Mouse (Mus musculus): ENCODE data around the gene Zmat5. TPM values are rescaled to one million over a fixed set of nuclear protein-coding genes. Genes with fewer than 3 reads are reported as not detected.
"Not testable (repeated sequence)": the region's sequence is repeated elsewhere in the genome, so short reads cannot be mapped to it uniquely, and the experiment has no call there.

The Zmat5 gene
- polyA plus RNA-seq, 1 experiment from 2014 or later = 31.0 TPM

DNA sequence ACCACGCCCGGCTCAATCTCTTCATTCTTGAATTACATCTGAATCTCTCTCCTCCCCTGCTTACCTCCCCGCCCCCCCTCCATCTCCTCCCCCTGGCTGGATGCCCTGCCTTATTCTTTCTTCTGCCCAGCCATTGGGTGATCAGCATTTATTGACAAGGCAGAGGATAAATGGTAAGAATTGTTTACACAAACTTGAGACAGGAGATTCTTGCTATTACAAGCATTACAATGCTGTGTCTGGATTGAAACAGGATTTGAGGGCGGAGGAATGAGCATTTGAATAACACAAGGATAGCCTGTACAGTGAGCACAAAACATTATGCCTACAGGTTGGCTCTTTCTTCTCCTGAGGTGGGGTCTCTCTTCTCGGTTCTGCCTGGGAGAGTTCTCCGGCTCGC is 14.1 kb upstream of the Zmat5 start:
- DNase-seq = no peak
- Histone ChIP-seq H3K9ac (no peak overlapping the region), H3K27me3 (0 out of 2 replicates have a peak, but pooled peaks cover 3% of the 10 kb centered on the region), H3K36me3 (no peaks in the 10 kb centered on the region), H3K27ac (no peak overlapping the region), H3K4me2 (no peak overlapping the region), H3K9me3 (replicated peaks) (0 out of 2 replicates have a peak, but pooled peaks cover 4% of the 10 kb centered on the region), H3K4me1 (replicated peaks) (no peaks in the 10 kb centered on the region), H3K4me3 (replicated peaks) (no peak overlapping the region)
- no peak for ATAC-seq (ENCODE audit: low read depth)
- 87% methylated on average over 7 of the region's 7 CpGs for WGBS (ENCODE audit: insufficient replicate concordance)

DNA sequence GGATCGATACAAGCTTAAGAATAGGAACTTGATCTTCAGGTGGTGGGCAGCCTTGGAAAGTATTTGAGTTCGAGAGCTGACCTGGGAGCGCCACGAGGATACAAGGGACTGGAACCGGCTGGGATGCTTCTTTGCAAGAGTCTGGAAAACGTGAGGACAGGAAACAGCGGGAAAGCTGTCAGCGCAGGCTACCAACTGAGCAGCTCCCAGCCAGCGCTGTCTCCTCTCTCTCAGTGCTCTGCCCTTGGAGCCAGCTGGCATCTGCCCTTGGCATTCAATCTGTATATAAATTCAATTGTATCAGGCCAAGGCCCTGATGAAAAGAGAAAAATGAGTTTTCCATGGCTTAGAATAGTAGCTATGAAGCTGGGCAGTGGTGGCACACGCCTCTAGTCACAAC is 13.3 kb upstream of the Zmat5 start:
- Histone ChIP-seq H3K27ac (no peak overlapping the region), H3K9ac (no peak overlapping the region), H3K36me3 (no peaks in the 10 kb centered on the region), H3K4me3 (replicated peaks) (no peak overlapping the region), H3K4me1 (replicated peaks) (no peaks in the 10 kb centered on the region), H3K9me3 (replicated peaks) (0 out of 2 replicates have a peak, but pooled peaks cover 4% of the 10 kb centered on the region), H3K4me2 (no peak overlapping the region), H3K27me3 (0 out of 2 replicates have a peak, but pooled peaks cover 3% of the 10 kb centered on the region)
- 61% methylated on average over 10 of the region's 10 CpGs for WGBS (ENCODE audit: insufficient replicate concordance)
- DNase-seq = no peak
- no peak for ATAC-seq (ENCODE audit: low read depth)

DNA sequence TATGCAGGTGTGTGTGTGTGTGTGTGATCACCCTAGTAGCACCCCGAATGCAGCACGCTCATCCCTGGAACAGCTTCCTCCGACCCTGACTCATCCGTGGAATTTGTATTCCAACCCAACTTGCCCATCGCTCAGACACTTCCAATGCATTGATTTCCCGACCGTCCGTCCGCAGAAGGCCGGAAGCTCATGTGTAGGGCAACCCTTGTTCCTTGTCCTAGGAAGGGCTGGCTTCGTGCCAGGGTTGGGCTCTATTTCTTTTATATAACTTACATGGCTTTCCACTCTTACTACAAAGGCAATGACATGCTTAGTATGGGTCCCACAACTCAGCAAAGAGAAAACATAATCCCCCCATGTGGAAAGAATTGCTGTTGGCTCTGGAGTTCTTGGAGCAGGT is 12.3 kb upstream of the Zmat5 start:
- H3K4me1 ChIP-seq (replicated peaks) = no peaks in the 10 kb centered on the region
- no peak for DNase-seq
- no peak overlapping the region for H3K27ac ChIP-seq
- 0 out of 2 replicates have a peak, but pooled peaks cover 4% of the 10 kb centered on the region for H3K9me3 ChIP-seq (replicated peaks)
- H3K4me3 ChIP-seq (replicated peaks) = no peak overlapping the region
- WGBS (ENCODE audit: insufficient replicate concordance) = 86% methylated on average over 11 of the region's 11 CpGs
- no peak overlapping the region for H3K4me2 ChIP-seq
- ATAC-seq (ENCODE audit: low read depth) = no peak
- no peak overlapping the region for H3K9ac ChIP-seq
- 0 out of 2 replicates have a peak, but pooled peaks cover 3% of the 10 kb centered on the region for H3K27me3 ChIP-seq
- H3K36me3 ChIP-seq = no peaks in the 10 kb centered on the region

DNA sequence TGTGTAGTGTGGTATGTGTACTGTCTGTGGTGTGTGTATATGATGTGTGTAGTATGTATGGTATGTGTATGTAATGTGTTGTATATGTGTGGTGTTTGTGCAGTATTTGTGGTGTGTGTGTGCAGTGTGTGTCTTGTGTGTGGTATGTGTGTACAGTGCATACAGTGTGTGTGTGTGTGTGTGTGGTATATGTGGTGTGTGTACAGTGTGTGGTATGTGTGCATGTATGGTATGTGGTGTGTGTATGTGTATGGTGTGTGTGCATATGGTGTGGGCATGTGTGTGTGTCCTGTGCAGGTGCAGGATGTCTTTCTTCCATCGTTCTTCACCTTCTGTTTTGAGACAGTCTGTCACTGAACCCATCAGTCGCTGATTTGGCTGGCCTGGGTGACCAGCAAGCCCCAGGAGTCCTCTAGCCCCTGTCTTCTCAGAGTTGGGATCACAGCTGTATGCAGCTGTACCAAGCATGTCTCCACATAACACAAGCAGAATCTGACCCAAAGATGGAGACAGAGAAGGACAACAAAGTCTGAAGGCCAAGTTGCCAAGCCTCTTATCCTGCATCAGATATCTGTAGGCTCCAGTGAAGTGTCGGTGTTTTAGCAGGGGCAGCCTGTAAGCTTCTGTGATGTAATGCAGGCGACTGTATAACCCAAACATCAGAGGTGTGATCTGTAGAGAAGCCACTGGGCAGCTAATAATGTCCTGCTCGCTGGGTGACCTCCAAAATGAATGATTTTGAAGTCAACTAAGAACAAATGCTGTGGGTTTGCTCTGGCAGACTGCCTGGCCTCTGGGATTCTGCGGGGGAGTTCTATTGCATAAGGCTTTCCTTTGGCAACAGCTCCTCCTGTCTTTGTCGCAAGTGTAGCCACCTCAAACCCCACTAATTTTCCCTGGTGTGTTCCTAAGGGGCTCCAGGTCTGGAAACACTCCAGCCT is 7.2 kb upstream of the Zmat5 start:
- no peaks in the 10 kb centered on the region for H3K27me3 ChIP-seq
- no peak overlapping the region for H3K9ac ChIP-seq
- DNase-seq (no peak), ATAC-seq (ENCODE audit: low read depth) (peak; percentile 19; the same call in 1 of the 2 replicates)
- peaks cover 19% of the 10 kb centered on the region for H3K36me3 ChIP-seq
- WGBS (ENCODE audit: insufficient replicate concordance) = 37% methylated on average over 7 of the region's 7 CpGs
- no peak overlapping the region for H3K27ac ChIP-seq
- H3K4me2 ChIP-seq = no peak overlapping the region
- no peak overlapping the region for H3K4me3 ChIP-seq (replicated peaks)
- H3K9me3 ChIP-seq (replicated peaks) = 0 out of 2 replicates have a peak, but pooled peaks cover 4% of the 10 kb centered on the region
- peaks cover 8% of the 10 kb centered on the region for H3K4me1 ChIP-seq (replicated peaks)

DNA sequence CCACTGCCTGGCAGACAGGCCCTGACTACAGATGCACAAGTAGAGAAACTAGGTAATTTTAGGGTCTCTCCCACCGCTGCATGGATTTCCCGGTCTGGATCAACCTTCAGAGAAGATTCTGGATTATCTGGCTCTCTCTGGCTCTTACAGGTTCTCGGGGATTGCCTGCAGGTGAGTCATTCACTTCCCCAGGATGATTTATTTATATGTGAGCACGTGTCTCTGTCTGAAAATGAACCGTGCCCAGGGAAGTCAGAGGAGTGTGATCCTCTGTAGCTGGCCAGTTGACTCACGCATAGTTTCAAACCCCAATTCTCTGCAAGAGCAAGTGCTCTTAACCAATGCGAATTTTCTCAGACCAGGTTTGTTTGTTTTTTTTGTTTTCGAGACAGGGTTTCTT is 3.8 kb upstream of the Zmat5 start:
- WGBS (ENCODE audit: insufficient replicate concordance) = 79% methylated on average over 8 of the region's 8 CpGs
- Histone ChIP-seq H3K4me3 (replicated peaks) (no peak overlapping the region), H3K36me3 (peaks cover 22% of the 10 kb centered on the region), H3K9me3 (replicated peaks) (no peaks in the 10 kb centered on the region), H3K4me1 (replicated peaks) (peaks cover 30% of the 10 kb centered on the region), H3K27me3 (no peaks in the 10 kb centered on the region), H3K9ac (no peak overlapping the region), H3K27ac (no peak overlapping the region), H3K4me2 (no peak overlapping the region)
- ATAC-seq (ENCODE audit: low read depth) = no peak
- no peak for DNase-seq

DNA sequence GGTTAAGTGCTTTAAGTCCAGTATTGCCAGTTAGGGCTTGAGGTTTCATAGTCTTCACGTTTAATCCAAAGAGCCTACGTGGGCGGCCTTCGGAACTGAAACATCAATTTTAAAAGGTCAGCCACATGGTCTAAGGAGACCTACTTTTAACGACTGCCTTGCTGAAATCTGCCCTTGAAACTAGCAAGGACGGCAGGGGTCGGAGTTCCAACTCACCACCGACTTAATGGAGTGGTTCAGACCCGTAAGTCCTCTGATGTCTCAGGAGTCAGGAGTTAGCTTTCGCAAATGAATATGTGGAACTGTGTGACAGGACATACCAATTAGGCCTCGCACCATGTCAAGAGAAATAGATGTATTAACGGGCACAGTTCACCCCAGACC is 798 bp upstream of the Zmat5 start:
- Histone ChIP-seq H3K27ac (peak overlapping the region; percentile 74), H3K4me2 (peak overlapping the region; percentile 90), H3K36me3 (peaks cover 22% of the 10 kb centered on the region), H3K9me3 (replicated peaks) (no peaks in the 10 kb centered on the region), H3K9ac (peak overlapping the region; percentile 90), H3K4me1 (replicated peaks) (peaks cover 36% of the 10 kb centered on the region), H3K27me3 (no peaks in the 10 kb centered on the region), H3K4me3 (replicated peaks) (peak overlapping the region; percentile 82)
- DNase-seq (no peak), ATAC-seq (ENCODE audit: low read depth) (peak; percentile 1; the same call in 1 of the 2 replicates)
- WGBS (ENCODE audit: insufficient replicate concordance) = 4% methylated on average over 12 of the region's 12 CpGs

DNA sequence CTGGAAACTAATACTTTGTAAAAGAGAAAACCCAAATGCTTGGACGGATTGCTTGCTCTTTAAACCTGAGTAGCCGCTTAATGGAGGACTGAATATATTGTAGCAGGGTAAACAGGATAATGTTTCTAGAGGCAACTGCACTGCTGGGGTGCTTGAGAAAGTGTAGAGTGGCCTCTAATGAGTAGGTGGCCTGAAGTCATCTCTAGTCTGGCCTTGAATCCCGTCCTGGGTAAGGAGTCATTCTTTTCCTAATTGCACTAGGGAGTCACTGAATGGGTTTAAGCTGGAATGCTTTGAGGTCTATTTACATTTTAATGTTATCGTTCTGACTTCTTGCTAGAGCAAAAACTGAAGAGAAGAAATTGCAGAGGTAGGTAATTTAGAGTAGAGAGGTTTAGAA is 700 bp downstream of the Zmat5 start:
- ATAC-seq (ENCODE audit: low read depth) (no peak), DNase-seq (no peak)
- H3K4me2 ChIP-seq = peak overlapping the region; percentile 90
- peaks cover 22% of the 10 kb centered on the region for H3K36me3 ChIP-seq
- peak overlapping the region; percentile 82 for H3K4me3 ChIP-seq (replicated peaks)
- H3K4me1 ChIP-seq (replicated peaks) = peaks cover 36% of the 10 kb centered on the region
- peak overlapping the region; percentile 83 for H3K9ac ChIP-seq
- H3K9me3 ChIP-seq (replicated peaks) = no peaks in the 10 kb centered on the region
- 15% methylated on average over 4 of the region's 4 CpGs for WGBS (ENCODE audit: insufficient replicate concordance)
- H3K27me3 ChIP-seq = no peaks in the 10 kb centered on the region
- H3K27ac ChIP-seq = peak overlapping the region; percentile 75

DNA sequence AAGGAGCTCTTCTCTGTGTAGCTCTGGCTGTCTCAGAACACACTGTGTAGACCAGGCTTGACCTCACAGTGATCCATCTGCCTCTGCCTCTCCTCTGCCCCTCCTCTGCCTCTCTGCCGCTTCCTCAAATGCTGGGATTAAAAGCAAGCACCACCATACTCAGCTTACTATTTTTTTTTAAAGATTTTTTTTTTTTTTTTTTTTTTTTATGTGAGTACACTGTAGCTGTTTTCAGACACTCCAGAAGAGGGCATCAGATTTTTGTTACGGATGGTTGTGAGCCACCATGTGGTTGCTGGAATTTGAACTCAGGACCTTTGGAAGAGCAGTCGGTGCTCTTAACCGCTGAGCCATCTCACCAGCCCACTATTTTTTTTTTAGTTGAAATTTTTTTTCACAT is 5.7 kb downstream of the Zmat5 start:
- H3K4me2 ChIP-seq; H3K27me3 ChIP-seq; H3K27ac ChIP-seq; H3K9me3 ChIP-seq (replicated peaks); DNase-seq; H3K9ac ChIP-seq; H3K4me3 ChIP-seq (replicated peaks); ATAC-seq (ENCODE audit: low read depth); H3K36me3 ChIP-seq: not testable (repeated sequence)
- 84% methylated on average over 4 of the region's 4 CpGs for WGBS (ENCODE audit: insufficient replicate concordance)
- H3K4me1 ChIP-seq (replicated peaks) = peaks cover 12% of the 10 kb centered on the region

DNA sequence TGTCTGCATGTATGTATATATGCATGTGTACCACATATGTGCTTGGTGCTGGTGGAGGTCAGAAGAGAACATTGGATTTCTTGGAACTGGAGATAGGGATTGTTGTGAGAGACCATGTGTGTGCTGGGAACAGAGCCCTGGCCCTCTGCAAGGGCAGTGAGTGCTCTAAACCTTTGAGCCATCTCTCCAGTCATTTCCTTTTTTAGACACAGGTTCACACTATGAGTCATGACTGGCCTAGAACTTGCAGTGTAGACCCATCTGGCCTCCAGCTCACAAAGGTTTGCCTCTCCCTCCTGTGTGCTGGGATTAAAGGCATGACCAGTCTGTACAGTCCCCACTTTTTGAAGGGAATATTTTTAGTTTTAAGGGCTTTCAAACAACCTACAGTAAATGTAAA is 8.3 kb downstream of the Zmat5 start:
- no peaks in the 10 kb centered on the region for H3K36me3 ChIP-seq
- no peak overlapping the region for H3K4me3 ChIP-seq (replicated peaks)
- H3K9ac ChIP-seq = no peak overlapping the region
- H3K27ac ChIP-seq = no peak overlapping the region
- no peaks in the 10 kb centered on the region for H3K9me3 ChIP-seq (replicated peaks)
- ATAC-seq (ENCODE audit: low read depth) = no peak
- H3K4me2 ChIP-seq = no peak overlapping the region
- no peaks in the 10 kb centered on the region; the same call in 1 of the 2 replicates for H3K4me1 ChIP-seq (replicated peaks)
- no peaks in the 10 kb centered on the region for H3K27me3 ChIP-seq
- DNase-seq = no peak

DNA sequence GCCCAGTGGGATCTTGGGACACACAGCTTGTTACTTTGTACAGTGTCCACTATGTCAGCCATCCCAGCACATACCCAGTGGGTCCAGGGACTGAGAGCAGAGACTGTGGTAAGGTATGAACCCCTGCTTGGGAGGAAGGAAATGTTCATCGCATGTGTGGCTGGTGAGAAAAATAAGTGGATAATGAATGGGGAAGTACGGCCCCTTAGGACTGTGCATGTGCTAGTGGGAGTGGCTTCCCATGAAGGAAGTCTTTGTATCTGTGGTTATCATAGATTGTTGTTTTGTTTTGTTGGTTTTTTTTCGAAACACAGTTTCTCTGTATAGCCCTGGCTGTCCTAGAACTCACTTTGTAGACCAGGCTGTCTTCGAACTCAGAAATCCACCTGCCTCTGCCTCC is 10.2 kb downstream of the Zmat5 start:
- no peak overlapping the region for H3K4me3 ChIP-seq (replicated peaks)
- H3K4me2 ChIP-seq = no peak overlapping the region
- WGBS (ENCODE audit: insufficient replicate concordance) = 28% methylated on average over 4 of the region's 4 CpGs
- H3K9ac ChIP-seq = no peak overlapping the region
- no peaks in the 10 kb centered on the region for H3K36me3 ChIP-seq
- DNase-seq (no peak), ATAC-seq (ENCODE audit: low read depth) (no peak)
- no peaks in the 10 kb centered on the region for H3K27me3 ChIP-seq
- no peak overlapping the region for H3K27ac ChIP-seq
- H3K9me3 ChIP-seq (replicated peaks) = no peaks in the 10 kb centered on the region
- peaks cover 5% of the 10 kb centered on the region; the same call in 1 of the 2 replicates for H3K4me1 ChIP-seq (replicated peaks)

DNA sequence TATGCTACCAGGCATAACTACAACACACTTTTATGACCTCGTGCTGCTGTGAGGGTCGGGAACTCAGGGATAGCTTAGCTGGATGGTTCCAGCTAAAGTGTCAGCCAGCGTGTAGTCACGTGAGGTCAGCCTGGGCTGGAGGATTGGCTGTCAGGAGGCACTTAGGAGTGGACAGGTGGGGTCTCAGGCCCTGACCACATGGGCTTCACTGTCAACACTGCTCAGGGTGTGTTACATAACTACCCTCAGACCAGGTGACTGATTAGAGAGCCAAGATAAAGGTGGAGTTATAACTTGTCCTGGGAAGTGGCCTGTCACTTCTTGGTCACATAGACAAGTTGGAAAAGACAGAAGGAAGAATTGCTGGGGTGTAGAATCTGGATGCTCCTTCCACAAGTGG is 11.1 kb downstream of the Zmat5 start:
- H3K4me3 ChIP-seq (replicated peaks) = no peak overlapping the region
- no peak overlapping the region for H3K4me2 ChIP-seq
- H3K9me3 ChIP-seq (replicated peaks) = no peaks in the 10 kb centered on the region
- H3K4me1 ChIP-seq (replicated peaks) = peaks cover 9% of the 10 kb centered on the region; the same call in 1 of the 2 replicates
- no peaks in the 10 kb centered on the region for H3K36me3 ChIP-seq
- no peak overlapping the region for H3K9ac ChIP-seq
- DNase-seq (no peak), ATAC-seq (ENCODE audit: low read depth) (no peak)
- H3K27me3 ChIP-seq = no peaks in the 10 kb centered on the region
- WGBS (ENCODE audit: insufficient replicate concordance) = 75% methylated on average over 4 of the region's 4 CpGs
- H3K27ac ChIP-seq = no peak overlapping the region

Measured in liver, embryonic 13.5 days (tissue).